Mouse (Mus musculus) forelimb bud, embryonic 11.5 days (tissue): ENCODE data around the gene Scai.
"Not testable (repeated sequence)": the region's sequence is repeated elsewhere in the genome, so short reads cannot be mapped to it uniquely, and the experiment has no call there.

ENCODE experiments used
- DNase-seq: peaks from one replicate; pipeline ENCODE4 v3.0.0-alpha.2; 2012; ENCODE audit warnings: low read depth, low spot score

The Scai gene

GRCm38 (mm10) chr2:39129526-39130326, 60.8 kb downstream of the Scai start:
- DNase-seq, result no peak

GRCm38 (mm10) chr2:39124167-39124566, 66.4 kb downstream of the Scai start:
- DNase-seq, result no peak

- no peak for DNase-seq
Measured at GRCm38 (mm10) chr2:39121137-39121536, 69.4 kb downstream of the Scai start.

DNA sequence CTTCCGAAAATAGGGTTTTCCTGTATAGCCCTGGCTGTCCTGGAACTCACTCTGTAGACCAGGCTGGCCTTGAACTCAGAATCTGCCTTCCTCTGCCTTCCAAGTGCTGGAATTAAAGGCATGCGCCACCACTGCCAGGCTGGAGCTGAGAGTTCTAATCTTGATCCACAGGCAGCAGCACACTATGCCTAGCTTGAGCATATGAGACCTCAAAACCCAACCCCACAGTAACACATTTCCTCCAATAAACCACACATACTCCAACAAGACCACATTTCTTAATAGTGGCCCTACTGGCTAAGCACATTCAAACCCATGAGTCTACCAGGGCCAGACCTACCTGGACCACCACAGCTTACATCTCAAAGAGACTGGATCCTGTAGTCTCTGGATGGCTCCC, 74.0 kb downstream of the Scai start:
- no peak for DNase-seq

DNA sequence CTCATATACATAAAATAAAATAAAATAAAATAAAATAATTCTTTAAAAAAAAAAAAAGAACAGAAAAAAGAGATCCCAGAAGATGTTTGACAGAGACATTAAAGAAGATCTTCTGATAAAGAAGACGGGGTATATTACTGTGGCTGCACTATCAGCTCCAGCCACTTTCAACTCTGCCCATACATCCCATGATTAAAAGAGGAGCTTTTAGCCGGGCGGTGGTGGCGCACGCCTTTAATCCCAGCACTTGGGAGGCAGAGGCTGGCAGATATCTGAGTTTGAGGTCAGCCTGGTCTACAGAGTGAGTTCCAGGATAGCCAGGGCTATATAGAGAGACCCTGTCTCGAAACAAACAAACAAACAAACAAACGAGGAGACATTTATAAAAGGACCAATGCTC, 76.4 kb downstream of the Scai start:
- no peak for DNase-seq

GRCm38 (mm10) chr2:39110514-39110913, 80.0 kb downstream of the Scai start:
- DNase-seq, result no peak

GRCm38 (mm10) chr2:39109712-39110111, 80.8 kb downstream of the Scai start:
- DNase-seq, result not testable (repeated sequence)

- DNase-seq, result not testable (repeated sequence)
Measured at GRCm38 (mm10) chr2:39099951-39100350, 90.6 kb downstream of the Scai start.

DNA sequence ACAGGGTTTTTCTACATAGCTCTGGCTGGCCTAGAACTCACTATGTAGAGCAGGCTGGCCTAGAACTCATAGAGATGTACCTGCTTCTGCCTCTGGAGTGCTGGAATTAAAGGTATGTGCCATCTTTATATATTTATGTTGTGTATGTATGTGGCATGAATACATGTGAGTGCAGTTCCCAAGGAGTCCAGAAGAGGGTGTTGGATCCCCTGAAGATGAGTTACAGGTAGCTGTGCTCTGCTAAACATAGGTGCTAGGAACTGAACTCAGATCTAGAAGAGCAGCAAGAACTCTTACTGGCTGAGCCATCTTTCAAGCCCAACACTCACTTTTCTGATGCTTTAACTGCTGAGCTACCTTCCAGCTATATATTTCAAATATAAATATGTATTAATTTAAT, 92.5 kb downstream of the Scai start:
- peak; percentile 1 for DNase-seq

GRCm38 (mm10) chr2:39091966-39092365, 98.6 kb downstream of the Scai start:
- DNase-seq, result no peak

- DNase-seq, result no peak
Measured at GRCm38 (mm10) chr2:39082706-39083105, 107.8 kb downstream of the Scai start.

GRCm38 (mm10) chr2:39070666-39071065, 119.9 kb downstream of the Scai start:
- no peak for DNase-seq

GRCm38 (mm10) chr2:39069096-39069495, 121.4 kb downstream of the Scai start:
- no peak for DNase-seq

GRCm38 (mm10) chr2:39065400-39065987, 125.0 kb downstream of the Scai start, which contains the start of gene Golga1:
TSS of gene Golga1 (minus strand) at chr2:39065541.
- peak; percentile 93 for DNase-seq

GRCm38 (mm10) chr2:39064687-39065399, 125.7 kb downstream of the Scai start:
- no peak for DNase-seq

DNA sequence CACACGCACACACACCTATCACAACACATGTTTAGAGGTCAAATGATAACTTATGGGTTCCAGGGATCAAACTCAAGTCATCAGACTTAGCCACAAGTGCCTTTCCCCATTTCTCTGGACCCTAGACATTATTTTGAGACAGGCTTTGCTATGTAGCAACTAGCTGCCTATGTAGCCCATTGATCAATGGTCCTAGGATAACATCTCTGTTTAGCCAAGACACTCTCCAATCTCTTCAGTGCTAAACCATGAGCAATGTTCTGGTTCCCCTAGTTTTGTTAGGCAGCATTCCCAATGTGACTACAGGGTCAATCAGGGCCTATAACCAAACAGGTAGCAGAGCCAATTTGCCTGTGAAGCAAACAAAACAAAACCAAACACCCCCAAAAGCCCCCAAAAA, 142.0 kb downstream of the Scai start:
- no peak for DNase-seq

DNA sequence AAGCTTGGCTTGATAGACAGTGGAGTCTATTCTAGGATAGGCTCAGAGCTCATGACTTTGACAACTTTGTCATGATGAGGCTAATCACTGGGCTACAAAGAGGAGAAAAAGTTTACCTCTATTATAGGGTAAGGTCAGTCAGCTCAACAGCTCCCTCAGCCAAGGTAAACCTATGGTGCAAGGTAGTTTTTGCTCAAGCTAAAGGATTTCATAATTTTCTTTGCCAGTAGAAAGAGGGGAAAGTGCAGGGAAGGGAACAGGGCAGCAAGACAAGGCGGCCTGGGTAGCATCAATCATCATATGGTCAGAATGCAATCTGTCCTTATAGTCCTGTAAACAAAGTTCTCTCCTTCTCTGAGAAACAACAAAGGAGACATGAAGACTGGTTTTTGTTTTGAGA, 150.3 kb downstream of the Scai start:
- no peak for DNase-seq

DNA sequence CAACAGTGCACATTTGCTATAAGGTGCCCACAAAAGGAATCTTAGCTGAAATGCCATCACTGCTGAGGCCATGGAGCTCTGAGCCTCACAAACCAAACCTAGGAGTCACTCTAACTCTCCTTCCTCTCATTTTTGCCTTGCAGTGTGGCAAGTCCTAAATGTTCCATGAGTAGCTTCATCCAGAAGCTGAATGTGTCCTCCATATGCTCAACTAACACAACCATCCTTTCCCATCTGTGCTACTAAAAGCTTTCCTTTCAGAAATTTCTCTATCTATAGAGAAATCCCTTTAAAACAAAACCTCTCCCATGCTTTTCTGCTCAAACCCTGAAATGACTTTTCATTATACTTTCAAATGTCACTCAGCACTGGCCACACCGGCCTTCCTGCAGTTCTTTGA, 158.9 kb downstream of the Scai start:
- DNase-seq, result no peak

DNA sequence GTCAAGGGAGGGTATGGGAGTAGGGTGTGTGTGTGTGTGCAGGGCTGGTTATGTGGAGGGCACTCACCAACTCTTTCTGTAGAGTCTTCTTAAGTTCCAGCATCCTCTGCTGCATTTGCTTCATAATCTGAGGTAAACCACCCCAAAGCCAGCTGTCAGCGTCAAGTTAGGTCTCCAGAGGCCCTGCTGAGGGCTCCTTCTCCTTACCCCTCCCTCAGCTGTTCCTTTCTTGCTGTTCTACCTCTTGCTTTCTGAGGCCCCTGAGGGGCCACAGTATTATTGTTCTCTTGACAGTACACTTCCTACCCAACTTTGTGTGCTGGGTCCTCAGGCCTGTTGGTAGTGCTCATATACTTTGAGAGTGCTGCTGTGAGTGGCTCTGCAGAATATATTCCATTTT, 170.5 kb downstream of the Scai start:
- no peak for DNase-seq

DNA sequence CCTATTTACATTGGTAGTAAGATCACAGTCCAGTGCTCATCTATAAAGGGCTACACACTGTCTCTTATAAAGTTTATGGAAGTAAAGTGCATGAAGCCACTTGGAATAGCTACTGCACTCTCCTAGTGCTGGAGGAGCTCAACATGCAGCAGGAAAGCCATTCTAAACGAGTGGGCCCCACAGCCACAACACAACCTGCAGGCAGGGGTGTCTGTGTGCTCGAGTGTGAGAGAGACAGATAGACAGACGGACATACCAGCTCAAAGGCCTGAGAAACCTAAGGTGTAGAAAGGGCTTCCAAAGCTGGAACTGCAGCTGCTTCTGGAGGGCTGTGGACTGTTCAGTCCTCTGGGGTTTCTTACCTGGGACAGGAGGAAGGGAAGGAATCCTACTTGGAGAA, 174.0 kb downstream of the Scai start:
- no peak for DNase-seq
